Mouse (Mus musculus): ENCODE results near the gene Cep350. TPM values are rescaled to one million over a fixed set of nuclear protein-coding genes. Genes with fewer than 3 reads are reported as not detected.
A peak's percentile ranks its signal among the peaks of the same experiment; 100 is the strongest.

Cep350 gene
- polyA plus RNA-seq, 1 experiment from 2014 or later = 4.4 TPM

DNA sequence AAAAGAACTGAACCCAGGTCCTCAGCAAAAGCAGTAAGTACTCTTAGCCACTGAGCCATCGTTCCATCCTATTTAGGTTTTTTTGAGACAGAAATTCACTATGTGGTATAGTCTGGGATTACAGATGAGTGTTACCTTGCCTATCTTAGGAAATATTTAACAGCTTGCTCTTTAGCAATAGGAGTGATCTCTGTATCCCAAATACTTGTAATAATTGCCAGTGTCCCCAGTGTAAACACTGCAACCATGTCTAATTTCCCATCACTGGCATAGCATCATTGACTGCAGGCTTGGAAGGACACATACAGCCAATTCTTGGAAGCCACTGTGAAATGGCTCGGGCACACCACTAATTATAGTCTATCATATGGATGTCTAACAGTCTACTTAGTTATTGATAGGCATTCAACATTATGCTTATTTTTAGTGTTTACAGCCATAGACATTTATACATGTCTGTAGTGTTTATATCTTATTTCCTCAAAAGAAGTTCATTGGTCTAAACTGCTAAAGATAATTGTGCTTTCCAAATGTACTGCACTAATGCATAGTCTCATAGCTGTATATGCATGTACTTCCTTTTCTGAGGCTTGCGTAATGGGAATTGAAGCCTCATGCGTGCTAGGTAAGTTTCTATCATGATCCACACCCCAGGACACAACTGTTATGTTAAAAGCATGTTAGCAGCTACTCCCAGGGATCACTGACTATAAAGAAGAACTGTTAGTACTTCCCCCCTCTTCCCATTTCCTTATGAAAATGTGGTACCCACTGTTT is 146.9 kb downstream of the Cep350 start:
- Histone ChIP-seq H3K4me2 (ENCODE audit: low read depth, low read length) (no peak overlapping the region), H3K4me3 (ENCODE audit: low read depth, low read length) (no peak overlapping the region), H3K27me3 (ENCODE audit: control insufficient read depth, insufficient read depth, low read depth, low read length) (no peaks in the 10 kb centered on the region), H3K27ac (ENCODE audit: low read length) (peak overlapping the region; percentile 56), H3K4me1 (ENCODE audit: control insufficient read depth, low read depth, low read length) (no peaks in the 10 kb centered on the region; the same call in 1 of the 2 replicates), H3K9ac (ENCODE audit: low read depth, low read length) (no peak overlapping the region), H3K9me3 (replicated peaks; ENCODE audit: control insufficient read depth, low read length) (no peaks in the 10 kb centered on the region), H3K36me3 (ENCODE audit: control insufficient read depth, insufficient read depth) (no peaks in the 10 kb centered on the region)
- peak; percentile 56 for ATAC-seq (ENCODE audit: low read depth)
- 66% methylated on average over 4 of the region's 4 CpGs for WGBS (ENCODE audit: insufficient replicate concordance)

DNA sequence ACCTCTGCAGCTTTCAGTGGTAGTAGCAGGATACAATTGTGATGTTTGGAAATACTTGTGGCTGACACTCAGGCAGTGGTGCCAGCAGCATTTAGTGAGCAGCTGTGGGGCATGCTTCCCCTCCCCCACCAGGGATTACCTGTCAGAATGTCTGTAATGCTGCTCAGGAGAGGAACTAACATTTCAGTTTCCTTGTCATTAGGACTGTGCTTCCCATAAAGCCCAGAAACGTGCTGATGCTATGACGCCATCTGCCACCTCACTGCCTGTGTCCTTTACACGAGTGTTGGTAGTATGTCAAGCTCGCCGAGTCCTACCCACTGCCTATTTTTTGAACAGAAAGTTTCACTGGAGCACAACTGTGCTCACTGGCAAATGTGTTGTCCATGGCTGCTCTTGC is 152.4 kb downstream of the Cep350 start:
- no peak overlapping the region for H3K4me2 ChIP-seq (ENCODE audit: low read depth, low read length)
- no peaks in the 10 kb centered on the region for H3K4me1 ChIP-seq (ENCODE audit: control insufficient read depth, low read depth, low read length)
- H3K4me3 ChIP-seq (ENCODE audit: low read depth, low read length) = no peak overlapping the region
- no peaks in the 10 kb centered on the region for H3K27me3 ChIP-seq (ENCODE audit: control insufficient read depth, insufficient read depth, low read depth, low read length)
- WGBS (ENCODE audit: insufficient replicate concordance) = 76% methylated on average over 5 of the region's 5 CpGs
- H3K27ac ChIP-seq (ENCODE audit: low read length) = no peak overlapping the region
- H3K36me3 ChIP-seq (ENCODE audit: control insufficient read depth, insufficient read depth) = no peaks in the 10 kb centered on the region
- H3K9ac ChIP-seq (ENCODE audit: low read depth, low read length) = no peak overlapping the region
- no peaks in the 10 kb centered on the region for H3K9me3 ChIP-seq (replicated peaks; ENCODE audit: control insufficient read depth, low read length)
- ATAC-seq (ENCODE audit: low read depth) = no peak

DNA sequence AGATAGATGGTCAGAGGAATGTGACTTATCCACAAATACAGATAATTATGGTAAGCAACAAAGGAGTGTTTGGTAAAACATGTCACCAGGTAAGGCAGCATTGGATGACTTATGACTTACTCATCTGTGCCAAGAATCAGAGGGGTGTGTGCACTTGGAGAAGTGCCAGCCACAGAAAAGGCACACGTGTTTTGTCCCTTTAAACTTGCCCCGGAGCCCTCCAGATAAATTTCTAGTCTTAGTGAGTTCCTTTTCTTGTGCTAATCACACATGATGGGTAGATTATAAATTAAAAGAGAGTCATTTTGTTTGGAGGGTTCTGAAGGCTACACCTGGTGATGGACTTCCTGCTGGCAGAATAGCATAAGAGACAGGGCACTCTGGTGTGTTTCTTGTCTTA is 156.9 kb downstream of the Cep350 start:
- H3K27ac ChIP-seq (ENCODE audit: low read length) = no peak overlapping the region
- H3K9ac ChIP-seq (ENCODE audit: low read depth, low read length) = no peak overlapping the region
- peaks cover 16% of the 10 kb centered on the region for H3K4me1 ChIP-seq (ENCODE audit: control insufficient read depth, low read depth, low read length)
- H3K36me3 ChIP-seq (ENCODE audit: control insufficient read depth, insufficient read depth) = no peaks in the 10 kb centered on the region
- no peak overlapping the region for H3K4me3 ChIP-seq (ENCODE audit: low read depth, low read length)
- ATAC-seq (ENCODE audit: low read depth) = no peak
- H3K4me2 ChIP-seq (ENCODE audit: low read depth, low read length) = no peak overlapping the region
- WGBS (ENCODE audit: insufficient replicate concordance) = 42% methylated on average over 2 of the region's 2 CpGs
- H3K27me3 ChIP-seq (ENCODE audit: control insufficient read depth, insufficient read depth, low read depth, low read length) = no peaks in the 10 kb centered on the region
- no peaks in the 10 kb centered on the region for H3K9me3 ChIP-seq (replicated peaks; ENCODE audit: control insufficient read depth, low read length)

DNA sequence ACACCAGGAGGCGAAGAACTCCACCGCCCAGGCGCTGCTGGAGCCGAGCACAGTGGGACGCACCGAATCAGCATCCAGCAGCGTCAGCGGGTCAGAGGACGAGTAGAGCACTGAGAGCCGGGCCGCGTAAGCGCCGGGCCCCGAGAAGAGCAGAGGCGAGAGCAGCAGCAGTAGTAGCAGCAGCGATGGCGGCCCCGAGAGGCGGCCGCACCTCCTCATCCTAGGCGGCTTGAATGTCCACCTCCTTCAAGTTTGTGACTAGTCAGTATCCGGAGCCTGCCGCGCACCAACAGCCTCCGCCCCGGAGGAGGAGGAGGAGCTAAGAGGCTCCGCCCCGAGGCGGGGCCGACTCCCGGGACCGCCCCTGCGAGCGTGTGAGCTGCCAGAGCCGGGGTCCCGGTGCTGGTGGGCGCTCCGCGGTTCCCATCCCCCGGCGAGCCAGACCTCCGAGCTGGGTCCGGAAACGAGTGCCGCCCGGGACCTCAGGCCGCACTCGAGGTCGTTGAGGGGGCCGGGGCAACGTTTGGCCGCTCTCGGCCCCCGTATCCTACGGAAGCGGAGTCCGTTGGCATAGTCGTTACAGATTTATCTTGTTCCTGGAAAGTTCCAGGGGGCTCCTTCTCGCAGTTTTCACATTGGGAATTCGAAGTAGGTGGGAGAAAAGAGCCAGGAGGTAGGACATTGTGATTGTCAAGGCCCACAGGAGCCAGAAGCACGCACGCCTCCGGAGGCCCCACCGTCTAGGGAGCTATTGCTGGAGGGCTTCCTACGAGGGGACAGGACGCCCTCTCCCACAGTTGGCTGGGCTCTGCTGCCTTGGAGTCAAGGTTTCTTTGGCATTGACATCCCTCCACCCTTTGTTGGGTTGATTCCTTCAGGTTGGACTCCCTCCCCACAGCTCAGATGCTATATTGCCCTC is 160.2 kb downstream of the Cep350 start, which contains the start of gene Qsox1:
TSS of gene Qsox1 (minus strand) at position 309 of the 919 bp plus-strand sequence.
- no peaks in the 10 kb centered on the region for H3K27me3 ChIP-seq (ENCODE audit: control insufficient read depth, insufficient read depth, low read depth, low read length)
- peak within 1 kb of the TSS; percentile 81 for H3K27ac ChIP-seq (ENCODE audit: low read length)
- ATAC-seq (ENCODE audit: low read depth) = peak; percentile 93
- WGBS (ENCODE audit: insufficient replicate concordance) = under 1% methylated on average over 66 of the region's 67 CpGs
- no peaks in the 10 kb centered on the region for H3K36me3 ChIP-seq (ENCODE audit: control insufficient read depth, insufficient read depth)
- H3K4me2 ChIP-seq (ENCODE audit: low read depth, low read length) = peak within 1 kb of the TSS; percentile 93
- peaks cover 24% of the 10 kb centered on the region for H3K4me1 ChIP-seq (ENCODE audit: control insufficient read depth, low read depth, low read length)
- peak within 1 kb of the TSS; percentile 87 for H3K4me3 ChIP-seq (ENCODE audit: low read depth, low read length)
- H3K9me3 ChIP-seq (replicated peaks; ENCODE audit: control insufficient read depth, low read length) = no peaks in the 10 kb centered on the region
- H3K9ac ChIP-seq (ENCODE audit: low read depth, low read length) = peak within 1 kb of the TSS; percentile 81

DNA sequence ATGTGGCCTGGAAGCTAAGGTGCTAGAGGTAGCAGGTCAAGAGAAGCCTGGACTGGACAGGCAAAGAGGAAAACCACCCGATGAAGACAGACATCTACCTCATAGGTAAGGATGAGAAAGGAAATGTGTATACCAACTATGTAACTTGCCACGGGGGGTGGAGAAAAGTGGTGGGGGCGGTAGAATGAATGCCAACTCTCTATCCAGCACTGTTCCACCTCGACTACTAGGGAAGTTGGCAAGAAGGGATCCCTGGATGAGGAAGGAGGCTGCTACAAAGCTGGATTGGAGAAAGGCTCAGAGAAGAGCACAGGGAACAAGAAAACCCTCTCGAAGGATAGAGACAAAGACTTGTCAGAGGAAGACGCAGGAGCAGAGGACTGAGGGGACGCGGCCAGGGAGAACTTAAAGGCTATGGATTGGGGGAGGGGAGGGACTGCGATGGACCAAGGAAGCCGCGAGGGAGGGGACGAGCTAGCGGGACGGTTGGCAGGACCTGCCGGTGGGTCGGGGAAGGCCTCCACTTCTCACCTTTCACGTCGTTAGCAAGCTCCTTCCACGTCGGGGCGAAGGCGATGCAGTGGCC is 161.0 kb downstream of the Cep350 start:
- H3K9ac ChIP-seq (ENCODE audit: low read depth, low read length) = peak overlapping the region; percentile 81
- peaks cover 24% of the 10 kb centered on the region for H3K4me1 ChIP-seq (ENCODE audit: control insufficient read depth, low read depth, low read length)
- peak overlapping the region; percentile 87 for H3K4me3 ChIP-seq (ENCODE audit: low read depth, low read length)
- H3K9me3 ChIP-seq (replicated peaks; ENCODE audit: control insufficient read depth, low read length) = no peaks in the 10 kb centered on the region
- H3K27me3 ChIP-seq (ENCODE audit: control insufficient read depth, insufficient read depth, low read depth, low read length) = no peaks in the 10 kb centered on the region
- no peak; the same call in 1 of the 2 replicates for ATAC-seq (ENCODE audit: low read depth)
- no peaks in the 10 kb centered on the region for H3K36me3 ChIP-seq (ENCODE audit: control insufficient read depth, insufficient read depth)
- 2% methylated on average over 22 of the region's 22 CpGs for WGBS (ENCODE audit: insufficient replicate concordance)
- peak overlapping the region; percentile 81 for H3K27ac ChIP-seq (ENCODE audit: low read length)
- peak overlapping the region; percentile 93 for H3K4me2 ChIP-seq (ENCODE audit: low read depth, low read length)

DNA sequence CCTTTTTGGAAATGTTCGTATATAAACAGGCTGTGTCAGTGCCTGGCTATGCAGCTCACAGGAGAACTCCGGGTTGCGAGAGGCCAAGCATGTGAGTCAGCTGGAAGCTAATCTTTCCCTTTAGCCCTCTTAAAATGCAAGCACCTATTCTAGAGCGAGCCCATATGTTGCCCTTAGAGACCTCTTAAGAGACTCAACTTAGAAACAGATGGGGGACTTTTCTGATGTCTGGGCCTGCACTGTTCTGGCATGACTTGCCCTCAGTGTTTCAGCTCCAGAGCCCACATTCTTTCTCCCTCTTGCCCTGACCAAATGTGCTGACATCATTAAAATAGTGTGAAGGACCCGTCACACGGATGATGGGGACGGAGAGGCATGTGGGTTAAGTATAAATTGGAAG is 162.4 kb downstream of the Cep350 start:
- Histone ChIP-seq H3K9me3 (replicated peaks; ENCODE audit: control insufficient read depth, low read length) (no peaks in the 10 kb centered on the region), H3K36me3 (ENCODE audit: control insufficient read depth, insufficient read depth) (no peaks in the 10 kb centered on the region), H3K9ac (ENCODE audit: low read depth, low read length) (no peak overlapping the region), H3K4me1 (ENCODE audit: control insufficient read depth, low read depth, low read length) (peaks cover 28% of the 10 kb centered on the region), H3K27me3 (ENCODE audit: control insufficient read depth, insufficient read depth, low read depth, low read length) (no peaks in the 10 kb centered on the region), H3K27ac (ENCODE audit: low read length) (peak overlapping the region; percentile 66; the same call in 1 of the 2 replicates), H3K4me3 (ENCODE audit: low read depth, low read length) (peak overlapping the region; percentile 37; the same call in 1 of the 2 replicates), H3K4me2 (ENCODE audit: low read depth, low read length) (peak overlapping the region; percentile 93)
- ATAC-seq (ENCODE audit: low read depth) = no peak
- 61% methylated on average over 7 of the region's 7 CpGs for WGBS (ENCODE audit: insufficient replicate concordance)

DNA sequence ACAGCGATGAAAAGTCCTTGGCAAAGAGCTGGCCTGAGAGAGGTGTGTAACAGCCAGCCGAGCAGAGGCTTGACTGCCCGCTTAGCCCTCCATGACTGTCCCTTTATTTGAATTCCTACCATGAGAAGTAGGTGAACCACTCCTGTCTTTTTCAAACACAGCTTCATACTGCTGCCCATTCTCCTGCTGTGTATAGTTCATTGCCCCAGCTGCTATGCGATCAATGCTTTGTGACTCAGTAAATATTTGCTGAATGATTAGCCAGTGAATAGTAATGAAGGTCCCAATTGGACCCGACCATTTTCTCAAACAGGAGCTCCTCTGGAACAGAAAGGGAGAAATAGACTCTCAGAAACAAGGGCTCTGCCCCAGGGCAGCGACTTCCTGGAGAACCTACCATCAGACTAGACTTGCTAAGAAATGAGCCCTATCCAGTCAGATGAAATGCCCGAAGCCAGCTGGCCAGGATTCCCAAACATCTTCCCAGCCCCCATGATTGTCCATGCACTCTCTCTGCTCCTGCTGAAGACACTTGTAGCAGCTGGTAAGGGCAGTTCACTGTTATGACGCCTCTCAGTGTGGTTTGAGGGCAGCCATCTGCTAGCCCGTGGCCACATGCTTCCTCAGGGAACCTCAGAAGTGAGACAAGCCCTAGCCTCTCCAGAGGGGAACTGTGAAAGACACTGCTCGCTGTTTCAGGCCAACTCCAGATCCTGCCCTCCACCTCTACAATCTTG is 163.2 kb downstream of the Cep350 start:
- H3K4me1 ChIP-seq (ENCODE audit: control insufficient read depth, low read depth, low read length) = peaks cover 29% of the 10 kb centered on the region
- no peaks in the 10 kb centered on the region for H3K36me3 ChIP-seq (ENCODE audit: control insufficient read depth, insufficient read depth)
- H3K4me2 ChIP-seq (ENCODE audit: low read depth, low read length) = peak overlapping the region; percentile 93
- WGBS (ENCODE audit: insufficient replicate concordance) = 45% methylated on average over 10 of the region's 10 CpGs
- H3K9me3 ChIP-seq (replicated peaks; ENCODE audit: control insufficient read depth, low read length) = no peaks in the 10 kb centered on the region
- peak; percentile 31 for ATAC-seq (ENCODE audit: low read depth)
- H3K27ac ChIP-seq (ENCODE audit: low read length) = peak overlapping the region; percentile 66
- no peak overlapping the region for H3K9ac ChIP-seq (ENCODE audit: low read depth, low read length)
- H3K4me3 ChIP-seq (ENCODE audit: low read depth, low read length) = peak overlapping the region; percentile 3
- H3K27me3 ChIP-seq (ENCODE audit: control insufficient read depth, insufficient read depth, low read depth, low read length) = no peaks in the 10 kb centered on the region

DNA sequence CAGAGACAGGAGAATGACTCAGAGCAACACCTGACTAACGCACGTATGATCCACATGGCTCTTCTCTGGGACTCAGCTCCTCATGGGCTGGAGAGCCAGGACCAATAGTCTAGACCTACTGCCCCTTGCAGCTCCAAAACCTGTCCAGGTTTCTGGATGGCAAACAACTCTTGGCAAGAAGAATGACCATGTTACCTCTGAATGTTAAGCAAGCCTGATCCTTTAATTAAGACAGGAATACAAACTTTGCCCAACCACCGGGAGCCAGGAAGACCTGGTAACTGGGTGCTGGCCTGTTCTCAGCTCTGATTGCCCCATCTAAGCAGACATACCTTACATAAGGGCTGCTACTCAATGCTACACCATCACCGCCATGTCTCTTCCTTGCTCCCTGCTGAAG is 164.8 kb downstream of the Cep350 start:
- Histone ChIP-seq H3K4me2 (ENCODE audit: low read depth, low read length) (no peak overlapping the region), H3K27ac (ENCODE audit: low read length) (no peak overlapping the region), H3K36me3 (ENCODE audit: control insufficient read depth, insufficient read depth) (no peaks in the 10 kb centered on the region), H3K4me3 (ENCODE audit: low read depth, low read length) (no peak overlapping the region), H3K4me1 (ENCODE audit: control insufficient read depth, low read depth, low read length) (peaks cover 25% of the 10 kb centered on the region), H3K9ac (ENCODE audit: low read depth, low read length) (no peak overlapping the region), H3K27me3 (ENCODE audit: control insufficient read depth, insufficient read depth, low read depth, low read length) (no peaks in the 10 kb centered on the region), H3K9me3 (replicated peaks; ENCODE audit: control insufficient read depth, low read length) (no peaks in the 10 kb centered on the region)
- no peak for ATAC-seq (ENCODE audit: low read depth)
- 90% methylated on average over 4 of the region's 4 CpGs for WGBS (ENCODE audit: insufficient replicate concordance)
